Mouse (Mus musculus) limb, embryonic 14.5 days (tissue): Measurements from ENCODE around the gene Olfr651. TPM values are rescaled to one million over a fixed set of nuclear protein-coding genes. Genes with fewer than 3 reads are reported as not detected.

Source experiments
- ATAC-seq: fragments of 200-750 bp; cut with Nextera tagmentation; 2 replicates; pipeline ENCODE4 v1.8.0; 2017; ENCODE audit warnings: low read depth, moderate number of reproducible peaks, moderate TSS enrichment; ENCODE audit not compliant: low FRiP score
- DNase-seq: peaks from one replicate; pipeline ENCODE4 v3.0.0-alpha.2; 2015; ENCODE audit warnings: low spot score
- H3K27ac ChIP-seq: fragments of 300-500 bp; sonication (generic); replicated peaks from 2 replicates; pipeline ENCODE4 v1.5.1; 2014; ENCODE audit warnings: low read depth, mild to moderate bottlenecking, low read length, moderate library complexity, mixed read lengths
- H3K27me3 ChIP-seq: fragments of 300-500 bp; sonication (generic); 2 replicates; pipeline ENCODE4 v1.6.1; 2014; ENCODE audit warnings: low read length, mixed read lengths; ENCODE audit not compliant: control insufficient read depth, insufficient read depth
- H3K36me3 ChIP-seq: fragments of 300-500 bp; sonication (generic); 2 replicates; pipeline ENCODE4 v1.6.1; 2014; ENCODE audit warnings: mild to moderate bottlenecking, low read length, moderate library complexity, mixed read lengths; ENCODE audit not compliant: control insufficient read depth, insufficient read depth
- H3K4me1 ChIP-seq: fragments of 300-500 bp; sonication (generic); 2 replicates; pipeline ENCODE4 v1.6.1; 2014; ENCODE audit warnings: antibody characterized with exemption, low read length, mixed read lengths; ENCODE audit not compliant: control insufficient read depth, insufficient read depth
- H3K4me2 ChIP-seq: fragments of 300-500 bp; sonication (generic); replicated peaks from 2 replicates; pipeline ENCODE4 v1.6.1; 2014; ENCODE audit warnings: low read depth, mild to moderate bottlenecking, low read length, moderate library complexity; ENCODE audit not compliant: severe bottlenecking
- H3K4me3 ChIP-seq: fragments of 300-500 bp; sonication (generic); replicated peaks from 2 replicates; pipeline ENCODE4 v1.5.1; 2014; ENCODE audit warnings: low read length
- H3K9ac ChIP-seq: fragments of 300-500 bp; sonication (generic); 2 replicates; pipeline ENCODE4 v1.6.1; 2014; ENCODE audit warnings: mild to moderate bottlenecking, low read depth, low read length, moderate library complexity; ENCODE audit not compliant: severe bottlenecking
- H3K9me3 ChIP-seq: fragments of 300-500 bp; sonication (generic); 2 replicates; pipeline ENCODE4 v1.6.1; 2016; ENCODE audit warnings: low read length; ENCODE audit not compliant: control insufficient read depth
- POLR2A ChIP-seq: fragments of 200-500 bp; IDR thresholded peaks from 2 replicates; pipeline ENCODE4 v1.8.0; 2012; ENCODE audit warnings: inconsistent platforms, mild to moderate bottlenecking, moderate library complexity, borderline replicate concordance; ENCODE audit not compliant: insufficient read depth, insufficient read length; ENCODE audit errors: extremely low read depth
- WGBS: fragments of 180-500 bp; shearing (Covaris S2); extraction: QIAGEN DNeasy Blood & Tissue Kit; methylation state at CpG from one replicate; pipeline ENCODE4 v1.1.7; 2014; 5-methylcytosine and 5-hydroxymethylcytosine counted together
- polyA plus RNA-seq, 2 experiments: library from polyadenylated mRNA; depleted of rRNA in 1 of 2; stranded (reverse) in 1 of 2; unstranded in 1 of 2; fragments of >200 nt; fragmentation: Nextera tagmentation in 1 of 2; extraction: Ambion mirVana in 1 of 2; gene quantifications; 2 replicates each; pipeline versions ENCODE4 v1.2.1 to v1.2.3; 2012 to 2014

Olfr651 gene
- polyA plus RNA-seq, 2 experiments = not detected

DNA sequence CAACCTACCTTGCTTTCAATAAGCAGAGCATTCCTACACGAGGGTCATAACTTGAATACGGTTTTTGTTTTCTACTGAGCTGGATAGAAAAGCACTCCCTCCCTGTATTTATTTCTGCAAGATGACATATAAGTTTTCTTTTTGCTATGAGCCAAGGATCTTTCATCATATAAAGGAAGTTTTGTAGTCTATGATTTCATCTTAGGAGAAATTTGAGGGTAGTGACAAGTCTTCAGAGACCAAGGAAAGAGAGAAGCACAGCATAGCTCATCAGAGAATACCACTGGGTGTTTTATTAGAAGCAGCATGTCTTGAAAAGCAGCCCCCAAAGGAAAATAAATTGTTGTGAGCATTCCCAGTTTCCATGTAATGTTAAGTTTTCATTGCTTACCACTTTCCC is 51.7 kb downstream of the Olfr651 start, which contains the start of gene Olfr655:
TSS of gene Olfr655 (minus strand) at position 101 of the 400 bp plus-strand sequence.
- no peak for ATAC-seq
- no peaks in the 10 kb centered on the region for H3K27me3 ChIP-seq
- WGBS = 73% methylated on average over 2 of the region's 2 CpGs

GRCm38 (mm10) chr7:104603173-104603572 is 53.2 kb downstream of the Olfr651 start:
- no peaks in the 10 kb centered on the region for H3K9me3 ChIP-seq
- ATAC-seq = no peak
- WGBS = 2% methylated on average over 3 of the region's 3 CpGs
- DNase-seq = no peak
- no peak overlapping the region for H3K4me3 ChIP-seq
- H3K9ac ChIP-seq = no peak overlapping the region
- no peak overlapping the region for H3K27ac ChIP-seq
- no peak for TF ChIP-seq POLR2A
- H3K36me3 ChIP-seq = no peaks in the 10 kb centered on the region
- no peaks in the 10 kb centered on the region for H3K4me1 ChIP-seq
- H3K4me2 ChIP-seq = no peak overlapping the region
- no peaks in the 10 kb centered on the region for H3K27me3 ChIP-seq

More for the DNA sequence above, 51.7 kb downstream of the Olfr651 start, which contains the start of gene Olfr655:
- Histone ChIP-seq H3K4me2 (no peak within 1 kb of the TSS), H3K36me3 (no peaks in the 10 kb centered on the region), H3K9ac (no peak within 1 kb of the TSS), H3K27ac (no peak within 1 kb of the TSS), H3K9me3 (no peaks in the 10 kb centered on the region), H3K4me1 (no peaks in the 10 kb centered on the region), H3K4me3 (no peak within 1 kb of the TSS)
- DNase-seq = no peak
- no peak for TF ChIP-seq POLR2A

Other genes starting within 250 kb of the Olfr651 start
- 6.5 and 9.1 TPM in 2 replicates for gene Trim12a, start 234.7 kb upstream of the Olfr651 start, polyA plus RNA-seq (2012; rRNA removed)
- gene Trim12a, start 234.7 kb upstream of the Olfr651 start, polyA plus RNA-seq (2014; fragmentation: Nextera tagmentation; extraction: Ambion mirVana) = 5.7 and 6.0 TPM in 2 replicates
- gene Trim34b, start 220.7 kb upstream of the Olfr651 start, polyA plus RNA-seq (2012; rRNA removed) = 0.04 and 0.11 TPM in 2 replicates
- 0.33 TPM in 1 of 2 replicates, not detected in the other for gene Trim34b, start 220.7 kb upstream of the Olfr651 start, polyA plus RNA-seq (2014; fragmentation: Nextera tagmentation; extraction: Ambion mirVana)
- gene Trim12c, start 196.8 kb upstream of the Olfr651 start, polyA plus RNA-seq (2012; rRNA removed) = 3.6 and 4.4 TPM in 2 replicates
- gene Trim12c, start 196.8 kb upstream of the Olfr651 start, polyA plus RNA-seq (2014; fragmentation: Nextera tagmentation; extraction: Ambion mirVana) = 1.7 TPM in 2 replicates
- 0.04 and 0.06 TPM in 2 replicates for gene Trim30b, start 180.2 kb upstream of the Olfr651 start, polyA plus RNA-seq (2012; rRNA removed)
- 0.07 TPM in 1 of 2 replicates, not detected in the other for gene Trim30b, start 180.2 kb upstream of the Olfr651 start, polyA plus RNA-seq (2014; fragmentation: Nextera tagmentation; extraction: Ambion mirVana)
- 0.24 TPM in 1 of 2 replicates, not detected in the other for gene Trim30c, start 149.3 kb upstream of the Olfr651 start, polyA plus RNA-seq (2012; rRNA removed)
- gene Trim30c, start 149.3 kb upstream of the Olfr651 start, polyA plus RNA-seq (2014; fragmentation: Nextera tagmentation; extraction: Ambion mirVana) = 0.14 and 0.30 TPM in 2 replicates
- 1.2 and 1.4 TPM in 2 replicates for gene Trim30a, start 84.9 kb upstream of the Olfr651 start, polyA plus RNA-seq (2012; rRNA removed)
- gene Trim30a, start 84.9 kb upstream of the Olfr651 start, polyA plus RNA-seq (2014; fragmentation: Nextera tagmentation; extraction: Ambion mirVana) = 1.3 and 1.9 TPM in 2 replicates
- 0.36 and 0.40 TPM in 2 replicates for gene Trim30d, start 42.3 kb upstream of the Olfr651 start, polyA plus RNA-seq (2012; rRNA removed)
- 0.36 and 0.50 TPM in 2 replicates for gene Trim30d, start 42.3 kb upstream of the Olfr651 start, polyA plus RNA-seq (2014; fragmentation: Nextera tagmentation; extraction: Ambion mirVana)
- gene Olfr652, start 10.8 kb downstream of the Olfr651 start, polyA plus RNA-seq (2012; rRNA removed) = not detected in 2 replicates
- gene Olfr652, start 10.8 kb downstream of the Olfr651 start, polyA plus RNA-seq (2014; fragmentation: Nextera tagmentation; extraction: Ambion mirVana) = not detected in 2 replicates
- not detected in 2 replicates for gene Olfr653, start 27.2 kb downstream of the Olfr651 start, polyA plus RNA-seq (2012; rRNA removed)
- gene Olfr653, start 27.2 kb downstream of the Olfr651 start, polyA plus RNA-seq (2014; fragmentation: Nextera tagmentation; extraction: Ambion mirVana) = not detected in 2 replicates
- gene Olfr654, start 36.9 kb downstream of the Olfr651 start, polyA plus RNA-seq (2012; rRNA removed) = not detected in 2 replicates
- not detected in 2 replicates for gene Olfr654, start 36.9 kb downstream of the Olfr651 start, polyA plus RNA-seq (2014; fragmentation: Nextera tagmentation; extraction: Ambion mirVana)
- not detected in 2 replicates for gene Olfr655, start 51.6 kb downstream of the Olfr651 start, polyA plus RNA-seq (2012; rRNA removed)
- gene Olfr655, start 51.6 kb downstream of the Olfr651 start, polyA plus RNA-seq (2014; fragmentation: Nextera tagmentation; extraction: Ambion mirVana) = not detected in 2 replicates
- not detected in 2 replicates for gene Olfr656, start 63.8 kb downstream of the Olfr651 start, polyA plus RNA-seq (2012; rRNA removed)
- gene Olfr656, start 63.8 kb downstream of the Olfr651 start, polyA plus RNA-seq (2014; fragmentation: Nextera tagmentation; extraction: Ambion mirVana) = not detected in 2 replicates
- gene Olfr657, start 74.7 kb downstream of the Olfr651 start, polyA plus RNA-seq (2012; rRNA removed) = not detected in 2 replicates
- not detected in 2 replicates for gene Olfr657, start 74.7 kb downstream of the Olfr651 start, polyA plus RNA-seq (2014; fragmentation: Nextera tagmentation; extraction: Ambion mirVana)
- gene Olfr658, start 97.2 kb downstream of the Olfr651 start, polyA plus RNA-seq (2012; rRNA removed) = 0.01 TPM in 1 of 2 replicates, not detected in the other
- not detected in 2 replicates for gene Olfr658, start 97.2 kb downstream of the Olfr651 start, polyA plus RNA-seq (2014; fragmentation: Nextera tagmentation; extraction: Ambion mirVana)
- not detected in 2 replicates for gene Olfr659, start 116.6 kb downstream of the Olfr651 start, polyA plus RNA-seq (2012; rRNA removed)
- gene Olfr659, start 116.6 kb downstream of the Olfr651 start, polyA plus RNA-seq (2014; fragmentation: Nextera tagmentation; extraction: Ambion mirVana) = not detected in 2 replicates
- not detected in 2 replicates for gene Olfr661, start 136.4 kb downstream of the Olfr651 start, polyA plus RNA-seq (2012; rRNA removed)
- gene Olfr661, start 136.4 kb downstream of the Olfr651 start, polyA plus RNA-seq (2014; fragmentation: Nextera tagmentation; extraction: Ambion mirVana) = not detected in 2 replicates
- gene Usp17le, start 227.3 kb downstream of the Olfr651 start, polyA plus RNA-seq (2012; rRNA removed) = not detected in 2 replicates
- not detected in 2 replicates for gene Usp17le, start 227.3 kb downstream of the Olfr651 start, polyA plus RNA-seq (2014; fragmentation: Nextera tagmentation; extraction: Ambion mirVana)